Mouse (Mus musculus): ENCODE measurements at regions not wholly inside any gene's neighbourhood (a gene's known extent, or its start where the extent isn't known, plus 50 kb on each side); places are given as distances from the start of the nearest gene placed in this dataset.
A peak's percentile ranks its signal among the peaks of the same experiment; 100 is the strongest.
"Not testable (repeated sequence)": the region's sequence is repeated elsewhere in the genome, so short reads cannot be mapped to it uniquely, and the experiment has no call there.

- ATAC-seq (replicated peaks in 1 of 2; ENCODE audit: insufficient read depth in 1 of 2, low FRiP score in 2 of 2, low TSS enrichment in 1 of 2, low read depth in 1 of 2, poor library complexity in 2 of 2, severe bottlenecking in 2 of 2): no peak
These were observed 79.1 kb upstream of the Neurl1b start for GRCm38 (mm10) chr17:26335551-26335950.

GRCm38 (mm10) chr17:26336011-26336410, 78.6 kb upstream of the Neurl1b start:
- no peak for ATAC-seq (replicated peaks in 1 of 2; ENCODE audit: insufficient read depth in 1 of 2, low FRiP score in 2 of 2, low TSS enrichment in 1 of 2, low read depth in 1 of 2, poor library complexity in 2 of 2, severe bottlenecking in 2 of 2)

GRCm38 (mm10) chr17:26337106-26337505, 77.5 kb upstream of the Neurl1b start:
- ATAC-seq (replicated peaks in 1 of 2; ENCODE audit: insufficient read depth in 1 of 2, low FRiP score in 2 of 2, low TSS enrichment in 1 of 2, low read depth in 1 of 2, poor library complexity in 2 of 2, severe bottlenecking in 2 of 2): no peak

- ATAC-seq (replicated peaks in 1 of 2; ENCODE audit: insufficient read depth in 1 of 2, low FRiP score in 2 of 2, low TSS enrichment in 1 of 2, low read depth in 1 of 2, poor library complexity in 2 of 2, severe bottlenecking in 2 of 2): not testable (repeated sequence)
These were observed 69.2 kb upstream of the Neurl1b start for GRCm38 (mm10) chr17:26345436-26345835.

GRCm38 (mm10) chr17:26348116-26348515, 66.5 kb upstream of the Neurl1b start:
- ATAC-seq (replicated peaks in 1 of 2; ENCODE audit: insufficient read depth in 1 of 2, low FRiP score in 2 of 2, low TSS enrichment in 1 of 2, low read depth in 1 of 2, poor library complexity in 2 of 2, severe bottlenecking in 2 of 2): no peak

- no peak for ATAC-seq (replicated peaks in 1 of 2; ENCODE audit: insufficient read depth in 1 of 2, low FRiP score in 2 of 2, low TSS enrichment in 1 of 2, low read depth in 1 of 2, poor library complexity in 2 of 2, severe bottlenecking in 2 of 2)
These were observed 64.9 kb upstream of the Neurl1b start for GRCm38 (mm10) chr17:26349741-26350140.

- ATAC-seq (replicated peaks in 1 of 2; ENCODE audit: insufficient read depth in 1 of 2, low FRiP score in 2 of 2, low TSS enrichment in 1 of 2, low read depth in 1 of 2, poor library complexity in 2 of 2, severe bottlenecking in 2 of 2): no peak
These were observed 64.4 kb upstream of the Neurl1b start for GRCm38 (mm10) chr17:26350216-26350615.

- ATAC-seq (replicated peaks in 1 of 2; ENCODE audit: insufficient read depth in 1 of 2, low FRiP score in 2 of 2, low TSS enrichment in 1 of 2, low read depth in 1 of 2, poor library complexity in 2 of 2, severe bottlenecking in 2 of 2): no peak
These were observed 62.6 kb upstream of the Neurl1b start for GRCm38 (mm10) chr17:26351991-26352390.

GRCm38 (mm10) chr17:26352712-26353111, 61.9 kb upstream of the Neurl1b start:
- peak; percentile 47 to 65; a peak in 3 of 4 replicates for ATAC-seq (replicated peaks in 1 of 2; ENCODE audit: insufficient read depth in 1 of 2, low FRiP score in 2 of 2, low TSS enrichment in 1 of 2, low read depth in 1 of 2, poor library complexity in 2 of 2, severe bottlenecking in 2 of 2)

GRCm38 (mm10) chr17:26354431-26354830, 60.2 kb upstream of the Neurl1b start:
- no peak for ATAC-seq (replicated peaks in 1 of 2; ENCODE audit: insufficient read depth in 1 of 2, low FRiP score in 2 of 2, low TSS enrichment in 1 of 2, low read depth in 1 of 2, poor library complexity in 2 of 2, severe bottlenecking in 2 of 2)

- ATAC-seq (replicated peaks in 1 of 2; ENCODE audit: insufficient read depth in 1 of 2, low FRiP score in 2 of 2, low TSS enrichment in 1 of 2, low read depth in 1 of 2, poor library complexity in 2 of 2, severe bottlenecking in 2 of 2): no peak
These were observed 59.3 kb upstream of the Neurl1b start for GRCm38 (mm10) chr17:26355301-26355700.

GRCm38 (mm10) chr17:26356906-26357305, 57.7 kb upstream of the Neurl1b start:
- no peak for ATAC-seq (replicated peaks in 1 of 2; ENCODE audit: insufficient read depth in 1 of 2, low FRiP score in 2 of 2, low TSS enrichment in 1 of 2, low read depth in 1 of 2, poor library complexity in 2 of 2, severe bottlenecking in 2 of 2)

- ATAC-seq (replicated peaks in 1 of 2; ENCODE audit: insufficient read depth in 1 of 2, low FRiP score in 2 of 2, low TSS enrichment in 1 of 2, low read depth in 1 of 2, poor library complexity in 2 of 2, severe bottlenecking in 2 of 2): no peak
These were observed 56.8 kb upstream of the Neurl1b start for GRCm38 (mm10) chr17:26357784-26358183.

GRCm38 (mm10) chr17:26360711-26361110, 53.9 kb upstream of the Neurl1b start:
- ATAC-seq (replicated peaks in 1 of 2; ENCODE audit: insufficient read depth in 1 of 2, low FRiP score in 2 of 2, low TSS enrichment in 1 of 2, low read depth in 1 of 2, poor library complexity in 2 of 2, severe bottlenecking in 2 of 2): no peak

GRCm38 (mm10) chr17:26361420-26361819, 53.2 kb upstream of the Neurl1b start:
- ATAC-seq (replicated peaks in 1 of 2; ENCODE audit: insufficient read depth in 1 of 2, low FRiP score in 2 of 2, low TSS enrichment in 1 of 2, low read depth in 1 of 2, poor library complexity in 2 of 2, severe bottlenecking in 2 of 2): no peak

- no peak for ATAC-seq (replicated peaks in 1 of 2; ENCODE audit: insufficient read depth in 1 of 2, low FRiP score in 2 of 2, low TSS enrichment in 1 of 2, low read depth in 1 of 2, poor library complexity in 2 of 2, severe bottlenecking in 2 of 2)
These were observed 52.6 kb upstream of the Neurl1b start for GRCm38 (mm10) chr17:26361992-26362391.

- no peak for ATAC-seq (replicated peaks in 1 of 2; ENCODE audit: insufficient read depth in 1 of 2, low FRiP score in 2 of 2, low TSS enrichment in 1 of 2, low read depth in 1 of 2, poor library complexity in 2 of 2, severe bottlenecking in 2 of 2)
These were observed 51.9 kb upstream of the Neurl1b start for GRCm38 (mm10) chr17:26362586-26363361.

GRCm38 (mm10) chr17:26363853-26364532, 50.6 kb upstream of the Neurl1b start:
- no peak for ATAC-seq (replicated peaks in 1 of 2; ENCODE audit: insufficient read depth in 1 of 2, low FRiP score in 2 of 2, low TSS enrichment in 1 of 2, low read depth in 1 of 2, poor library complexity in 2 of 2, severe bottlenecking in 2 of 2)

All from hematopoietic stem cell, adult 5-6 weeks (primary cell).